Comparison of ENCODE assay signal across 22 mouse cellular contexts in the genomic region with DNA sequence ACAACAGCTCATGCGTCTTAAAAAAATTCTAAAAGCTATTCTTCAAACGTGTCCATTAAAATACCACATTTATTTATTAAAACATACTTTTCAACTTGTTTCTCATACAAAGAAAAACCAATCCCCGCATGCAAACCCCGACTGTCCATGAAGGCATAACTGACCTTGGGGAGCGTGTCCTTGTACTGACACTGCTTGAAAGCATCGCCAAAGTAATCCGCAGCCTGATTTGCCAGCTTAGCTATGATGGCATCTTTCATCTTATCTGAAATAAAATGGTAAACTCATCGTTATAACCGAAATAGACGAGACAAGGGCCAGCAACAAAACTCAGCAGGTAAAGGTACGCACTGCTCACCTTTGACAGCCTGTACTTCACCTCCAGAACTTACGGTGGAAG.
"Had no signal": no experiment of that assay in that cellular context is flagged by ENCODE, and none has a peak within 500 bp of the region (broad histone marks: within the 10 kb centered on the region; RNA-seq: fewer than 3 reads in every experiment).

No protein-coding gene starts in this region.

- H3K27ac ChIP-seq: kidney, postnatal 0 days; layer of hippocampus, adult 2 months; limb, embryonic 10.5 days; limb, embryonic 13.5 days; liver, embryonic 12.5 days; liver, embryonic 15.5 days; midbrain, embryonic 12.5 days; neural tube, embryonic 13.5 days; stomach, embryonic 15.5 days had no signal

- ATAC-seq: liver, embryonic 12.5 days; midbrain, embryonic 16.5 days had no signal

- H3K9ac ChIP-seq: limb, embryonic 13.5 days; liver, embryonic 12.5 days; liver, embryonic 15.5 days; midbrain, embryonic 12.5 days; neural tube, embryonic 13.5 days; stomach, embryonic 15.5 days had no signal

- H3K4me1 ChIP-seq: limb, embryonic 10.5 days; limb, embryonic 13.5 days; liver, embryonic 12.5 days; liver, embryonic 15.5 days; midbrain, embryonic 12.5 days; neural tube, embryonic 13.5 days; stomach, embryonic 15.5 days had no signal

- H3K4me3 ChIP-seq: layer of hippocampus, adult 2 months; limb, embryonic 10.5 days; limb, embryonic 13.5 days; liver, embryonic 12.5 days; liver, embryonic 15.5 days; midbrain, embryonic 12.5 days; myocyte; neural tube, embryonic 13.5 days; stomach, embryonic 15.5 days had no signal

- H3K4me2 ChIP-seq: limb, embryonic 13.5 days; liver, embryonic 12.5 days; liver, embryonic 15.5 days; midbrain, embryonic 12.5 days; neural tube, embryonic 13.5 days; stomach, embryonic 15.5 days had no signal

- H3K9me3 ChIP-seq: limb, embryonic 10.5 days; limb, embryonic 13.5 days; liver, embryonic 12.5 days; liver, embryonic 15.5 days; midbrain, embryonic 12.5 days; neural tube, embryonic 13.5 days; stomach, embryonic 15.5 days had no signal

- DNase-seq: kidney, adult 2 months; kidney, postnatal 25 days; layer of hippocampus, adult 9-11 months; liver; lung, adult 2 months; lung, postnatal 14 days; lung, postnatal 4 days; retina, postnatal 1 day; right cerebral cortex, postnatal 25 days; spleen, adult 18-20 months; thymus, postnatal 25 days had no signal

- H3K27me3 ChIP-seq: limb, embryonic 13.5 days; liver, embryonic 12.5 days; liver, embryonic 15.5 days; midbrain, embryonic 12.5 days; neural tube, embryonic 13.5 days; stomach, embryonic 15.5 days had no signal
